Mouse (Mus musculus): ENCODE results near the gene Dvl3.

DNA sequence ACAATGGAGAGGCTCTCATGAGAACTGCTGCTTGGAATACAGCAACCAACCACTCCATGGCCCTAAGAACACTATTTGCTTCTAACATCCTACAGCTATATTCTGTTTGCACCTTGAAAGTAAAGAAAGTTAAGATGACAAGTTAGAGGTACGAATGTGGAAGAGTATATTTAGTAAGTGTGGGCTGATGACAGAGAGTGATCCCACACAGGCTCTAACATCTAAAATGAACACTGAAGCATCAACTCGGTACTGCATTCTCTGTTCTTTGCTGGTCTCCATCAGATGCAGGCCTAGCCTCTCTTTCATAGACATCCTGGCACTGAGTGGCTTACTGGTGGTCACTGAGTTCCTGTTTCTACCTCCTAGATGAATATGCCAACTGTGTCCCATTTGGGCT lies 27.5 kb upstream of the Dvl3 start:
- TF ChIP-seq CTCF (IDR thresholded peaks at IDR 0.05; ENCODE audit: borderline replicate concordance, control insufficient read depth, extremely low read depth, insufficient read depth, low read length, poor library complexity): no peak
- TF ChIP-seq POLR2A (IDR thresholded peaks at IDR 0.05; ENCODE audit: control insufficient read depth, extremely low read depth, insufficient read depth, low read length, poor library complexity): no peak

All from thymus, adult 2 months (tissue).